Mouse (Mus musculus) stomach, embryonic 15.5 days (tissue): ENCODE measurements at regions not wholly inside any gene's neighbourhood (a gene's known extent, or its start where the extent isn't known, plus 50 kb on each side); places are given as distances from the start of the nearest gene placed in this dataset.

Experiments used
- ATAC-seq: fragments of 200-750 bp; cut with Nextera tagmentation; 2 replicates; pipeline ENCODE4 v1.8.0; 2017; ENCODE audit warnings: low read depth, moderate number of reproducible peaks, moderate TSS enrichment; ENCODE audit not compliant: insufficient read depth, low FRiP score
- H3K27ac ChIP-seq: fragments of 300-500 bp; sonication (generic); 2 replicates; pipeline ENCODE4 v1.5.1; 2015; ENCODE audit warnings: mild to moderate bottlenecking, inconsistent platforms
- H3K27me3 ChIP-seq: fragments of 300-500 bp; sonication (generic); replicated peaks from 2 replicates; pipeline ENCODE4 v1.6.1; 2015; ENCODE audit warnings: inconsistent platforms
- H3K36me3 ChIP-seq: fragments of 300-500 bp; sonication (generic); 2 replicates; pipeline ENCODE4 v1.6.1; 2015; ENCODE audit warnings: inconsistent platforms
- H3K4me1 ChIP-seq: fragments of 300-500 bp; sonication (generic); 2 replicates; pipeline ENCODE4 v1.6.1; 2015; ENCODE audit warnings: inconsistent platforms
- H3K4me2 ChIP-seq: fragments of 300-500 bp; sonication (generic); 2 replicates; pipeline ENCODE4 v1.6.1; 2015; ENCODE audit warnings: mild to moderate bottlenecking, inconsistent platforms
- H3K4me3 ChIP-seq: fragments of 300-500 bp; sonication (generic); replicated peaks from 2 replicates; pipeline ENCODE4 v1.5.1; 2015; ENCODE audit warnings: inconsistent platforms
- H3K9ac ChIP-seq: fragments of 300-500 bp; sonication (generic); 2 replicates; pipeline ENCODE4 v1.6.1; 2015; ENCODE audit warnings: inconsistent platforms
- H3K9me3 ChIP-seq: fragments of 300-500 bp; sonication (generic); 2 replicates; pipeline ENCODE4 v1.6.1; 2016; ENCODE audit warnings: inconsistent platforms
- WGBS: fragments of 180-500 bp; shearing (Covaris S2); methylation state at CpG from one replicate; pipeline ENCODE4 v1.1.7; 2015; 5-methylcytosine and 5-hydroxymethylcytosine counted together

DNA sequence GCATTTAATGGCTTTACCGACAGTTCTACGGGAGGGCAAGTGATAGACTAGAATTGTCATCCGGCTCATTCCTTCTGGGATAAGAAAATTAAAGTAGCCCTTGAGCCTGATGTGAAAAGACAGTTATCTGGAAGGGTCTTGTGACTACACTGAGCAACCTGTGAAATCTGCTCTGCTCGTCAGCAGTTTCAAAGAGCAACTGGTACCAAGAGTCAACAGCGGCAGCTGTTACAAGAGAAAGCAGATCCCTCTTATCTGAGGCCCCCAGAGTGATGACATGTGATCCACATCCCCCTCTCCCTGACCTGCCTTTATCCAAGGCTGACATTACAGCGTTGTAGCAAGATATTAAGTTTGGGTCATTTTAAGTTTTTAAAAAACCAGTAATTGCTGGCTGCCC, 52.6 kb upstream of the Unc13c start:
- no peak for ATAC-seq
- no peaks in the 10 kb centered on the region for H3K36me3 ChIP-seq
- 15% methylated on average over 6 of the region's 6 CpGs for WGBS

DNA sequence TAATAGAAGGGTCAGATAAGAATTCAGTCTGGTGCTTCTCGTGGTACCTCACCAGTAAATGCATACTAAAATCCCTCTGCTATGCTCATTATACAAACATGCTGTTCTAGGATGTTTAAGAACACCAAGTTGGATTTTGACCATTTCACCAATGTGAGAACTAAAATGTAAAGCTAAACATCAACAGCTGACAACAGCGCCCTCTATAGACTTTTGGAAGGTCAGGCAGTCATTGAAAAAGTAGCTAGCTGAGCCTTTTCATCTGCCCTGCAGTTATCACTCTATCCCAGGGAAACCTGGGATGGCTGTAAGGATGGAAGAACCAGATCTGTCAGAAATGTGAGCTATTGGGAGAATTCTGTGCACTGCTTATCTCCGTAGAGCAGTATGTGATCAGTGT, 55.2 kb upstream of the Unc13c start:
- no peak overlapping the region for H3K4me2 ChIP-seq
- H3K4me1 ChIP-seq = no peaks in the 10 kb centered on the region
- WGBS = 62% methylated on average over 3 of the region's 3 CpGs
- no peak overlapping the region for H3K9ac ChIP-seq
- no peaks in the 10 kb centered on the region for H3K36me3 ChIP-seq
- H3K27me3 ChIP-seq = no peaks in the 10 kb centered on the region
- no peak overlapping the region for H3K27ac ChIP-seq
- H3K4me3 ChIP-seq = no peak overlapping the region
- no peaks in the 10 kb centered on the region for H3K9me3 ChIP-seq
- no peak for ATAC-seq

More for the DNA sequence above, 52.6 kb upstream of the Unc13c start:
- no peak overlapping the region for H3K9ac ChIP-seq
- no peaks in the 10 kb centered on the region for H3K4me1 ChIP-seq
- H3K4me3 ChIP-seq = no peak overlapping the region
- H3K4me2 ChIP-seq = no peak overlapping the region
- no peaks in the 10 kb centered on the region for H3K27me3 ChIP-seq
- no peaks in the 10 kb centered on the region for H3K9me3 ChIP-seq
- no peak overlapping the region for H3K27ac ChIP-seq

DNA sequence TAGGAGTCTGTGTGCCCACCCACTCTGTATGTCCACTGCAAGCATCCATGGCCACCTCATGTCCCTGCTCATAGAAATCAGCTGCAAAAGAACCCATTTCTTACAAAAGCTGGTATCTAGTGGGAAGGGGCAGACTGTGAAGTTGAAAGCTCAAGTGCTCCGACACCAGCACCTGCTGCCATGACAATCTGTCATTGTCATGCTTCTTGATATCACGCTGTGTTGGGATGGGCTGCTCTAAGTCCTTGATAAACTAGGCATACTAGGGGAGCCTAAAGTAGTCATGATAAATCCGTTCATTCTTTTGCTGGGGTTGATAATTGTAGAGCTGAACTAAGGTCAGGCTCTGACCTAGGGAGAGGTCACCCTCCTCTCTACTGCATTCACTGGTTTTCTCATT, 57.4 kb upstream of the Unc13c start:
- 34% methylated on average over 3 of the region's 3 CpGs for whole genome bisulfite sequencing
- H3K4me2 ChIP-seq = no peak overlapping the region
- H3K9me3 ChIP-seq = no peaks in the 10 kb centered on the region
- H3K4me1 ChIP-seq = no peaks in the 10 kb centered on the region
- H3K4me3 ChIP-seq = no peak overlapping the region
- no peak overlapping the region for H3K9ac ChIP-seq
- no peaks in the 10 kb centered on the region for H3K36me3 ChIP-seq
- ATAC-seq = no peak
- no peaks in the 10 kb centered on the region for H3K27me3 ChIP-seq
- H3K27ac ChIP-seq = no peak overlapping the region

DNA sequence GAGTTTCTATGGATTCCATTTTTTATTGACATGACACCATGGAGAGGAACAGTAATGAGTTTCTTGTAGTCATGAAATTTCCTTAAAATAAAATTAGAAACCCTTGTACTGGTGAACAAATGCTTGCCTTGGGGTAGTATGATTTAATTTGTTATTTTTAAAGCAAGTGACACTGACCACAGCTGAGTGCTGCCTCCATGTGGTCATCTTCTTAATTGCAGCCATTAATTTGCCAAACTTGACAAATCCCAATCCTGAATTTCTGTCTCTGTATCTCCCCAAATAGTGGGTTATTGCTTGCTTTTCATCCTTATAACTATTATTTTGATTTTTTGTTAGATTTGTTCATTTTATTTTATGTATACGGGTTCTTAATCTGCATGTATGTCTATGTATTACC, 59.7 kb upstream of the Unc13c start:
- Histone ChIP-seq H3K9ac (no peak overlapping the region), H3K27me3 (no peaks in the 10 kb centered on the region), H3K9me3 (no peaks in the 10 kb centered on the region), H3K27ac (no peak overlapping the region), H3K36me3 (no peaks in the 10 kb centered on the region), H3K4me3 (no peak overlapping the region), H3K4me2 (no peak overlapping the region), H3K4me1 (no peaks in the 10 kb centered on the region)
- 49% methylated on average over 1 of the region's 1 CpGs for WGBS
- no peak for ATAC-seq

DNA sequence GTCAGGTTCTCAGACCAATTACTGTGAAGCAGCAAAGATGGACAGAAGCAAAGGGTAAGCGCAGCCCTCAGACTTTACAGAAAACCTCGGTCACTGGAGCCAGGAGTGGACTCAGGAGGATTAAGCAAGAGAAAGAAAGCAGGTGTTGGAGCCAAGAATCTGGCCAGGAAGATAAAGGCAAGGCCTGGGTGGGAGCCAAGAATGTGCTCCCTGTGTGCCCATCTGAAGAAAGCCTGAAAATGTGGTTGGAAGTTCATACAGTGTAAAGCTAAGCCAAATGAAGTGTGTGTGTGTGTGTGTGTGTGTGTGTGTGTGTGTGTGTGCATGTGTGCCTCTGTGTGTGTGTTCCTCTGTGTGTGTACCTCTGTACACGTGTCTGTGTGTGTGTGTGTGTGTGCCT, 64.2 kb upstream of the Wdr72 start:
- H3K9me3 ChIP-seq = no peaks in the 10 kb centered on the region
- WGBS = 38% methylated on average over 3 of the region's 3 CpGs

DNA sequence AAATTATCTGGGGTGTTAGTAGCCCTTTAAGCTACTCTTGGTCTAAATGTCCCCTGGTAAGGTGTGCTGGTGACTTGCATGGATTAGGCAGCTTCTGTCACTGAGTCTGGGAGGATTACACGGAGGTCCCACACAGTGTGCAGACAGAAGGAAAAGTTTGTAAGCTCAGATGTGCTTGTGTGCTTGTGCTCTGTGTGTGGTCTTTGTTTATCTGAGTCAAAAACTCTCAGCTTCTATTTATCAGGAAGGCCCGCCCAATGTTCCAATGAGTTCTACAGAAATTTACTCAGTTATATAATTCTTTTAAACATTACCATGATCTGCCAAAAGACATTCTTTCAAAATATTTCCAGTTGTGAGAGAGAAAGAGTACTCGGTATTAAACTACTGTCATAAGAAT, 60.4 kb upstream of the Wdr72 start:
- 39% methylated on average over 3 of the region's 3 CpGs for WGBS
- Histone ChIP-seq H3K4me3 (no peak overlapping the region), H3K36me3 (no peaks in the 10 kb centered on the region), H3K9ac (no peak overlapping the region), H3K9me3 (no peaks in the 10 kb centered on the region), H3K4me2 (no peak overlapping the region), H3K27ac (0 out of 2 replicates have a peak overlapping the region, but pooled peaks have one; percentile 51), H3K4me1 (no peaks in the 10 kb centered on the region), H3K27me3 (no peaks in the 10 kb centered on the region)
- no peak for ATAC-seq

More for the DNA sequence above, 64.2 kb upstream of the Wdr72 start:
- H3K4me1 ChIP-seq = no peaks in the 10 kb centered on the region
- no peak overlapping the region for H3K4me3 ChIP-seq
- H3K9ac ChIP-seq = no peak overlapping the region
- no peaks in the 10 kb centered on the region for H3K36me3 ChIP-seq
- no peak overlapping the region for H3K27ac ChIP-seq
- peak; percentile 53; the same call in 1 of the 2 replicates for ATAC-seq
- H3K27me3 ChIP-seq = no peaks in the 10 kb centered on the region
- H3K4me2 ChIP-seq = no peak overlapping the region

DNA sequence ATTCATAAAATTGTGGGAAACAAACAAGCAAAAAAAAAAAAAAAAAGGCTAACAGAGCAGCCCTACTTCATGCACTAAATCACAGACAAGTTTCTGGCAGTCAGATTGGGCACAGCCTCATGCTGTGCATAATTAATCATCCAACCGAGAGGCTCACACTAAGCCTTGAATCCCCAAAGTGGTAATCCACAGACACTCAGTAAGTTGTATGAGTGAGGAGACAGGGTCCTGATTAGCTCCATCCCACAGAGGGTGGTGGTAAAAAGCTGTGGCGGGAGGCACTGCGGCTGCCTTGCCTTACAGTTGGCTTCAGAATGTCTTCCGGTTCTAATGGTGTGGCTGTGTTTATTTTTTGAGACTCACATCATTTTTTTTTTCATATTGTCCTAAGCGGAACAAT, 53.4 kb upstream of the Wdr72 start:
- H3K27me3 ChIP-seq = no peaks in the 10 kb centered on the region
- no peak overlapping the region for H3K4me2 ChIP-seq
- no peaks in the 10 kb centered on the region for H3K4me1 ChIP-seq
- no peak overlapping the region for H3K27ac ChIP-seq
- H3K36me3 ChIP-seq = no peaks in the 10 kb centered on the region
- H3K9me3 ChIP-seq = no peaks in the 10 kb centered on the region
- 35% methylated on average over 5 of the region's 5 CpGs for WGBS
- H3K4me3 ChIP-seq = no peak overlapping the region
- no peak overlapping the region for H3K9ac ChIP-seq
- no peak for ATAC-seq

DNA sequence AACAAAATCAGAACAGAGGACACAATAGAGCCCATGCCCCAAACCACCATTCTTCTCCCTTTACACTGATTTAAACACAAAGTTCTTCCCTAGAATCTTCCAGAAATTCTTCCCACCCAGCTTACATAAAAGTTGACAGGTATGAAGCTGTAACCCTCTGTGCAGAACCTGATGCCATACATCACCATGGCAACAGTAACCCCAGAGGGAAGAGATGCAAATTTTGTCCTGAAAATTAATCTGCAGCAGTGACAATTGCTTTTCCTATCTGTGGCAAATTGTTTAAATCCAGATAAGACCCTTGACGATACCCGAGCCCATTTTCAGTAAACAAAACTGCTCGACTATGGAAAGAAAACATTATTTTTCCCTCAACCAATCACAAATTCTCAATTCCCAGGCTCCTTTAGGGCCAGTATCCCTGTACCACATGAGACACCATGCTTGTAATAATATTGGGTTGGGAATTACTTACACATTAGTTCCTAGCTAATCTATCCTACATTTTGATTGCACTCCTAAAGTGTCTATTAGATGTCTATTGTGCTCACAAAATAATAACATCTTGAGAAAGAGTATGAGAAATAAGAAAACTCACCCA, 52.6 kb upstream of the Wdr72 start:
- Histone ChIP-seq H3K9me3 (no peaks in the 10 kb centered on the region), H3K36me3 (no peaks in the 10 kb centered on the region), H3K9ac (no peak overlapping the region), H3K27me3 (no peaks in the 10 kb centered on the region), H3K4me3 (no peak overlapping the region), H3K4me2 (no peak overlapping the region), H3K27ac (no peak overlapping the region), H3K4me1 (no peaks in the 10 kb centered on the region)
- WGBS = 29% methylated on average over 3 of the region's 3 CpGs
- ATAC-seq = no peak

DNA sequence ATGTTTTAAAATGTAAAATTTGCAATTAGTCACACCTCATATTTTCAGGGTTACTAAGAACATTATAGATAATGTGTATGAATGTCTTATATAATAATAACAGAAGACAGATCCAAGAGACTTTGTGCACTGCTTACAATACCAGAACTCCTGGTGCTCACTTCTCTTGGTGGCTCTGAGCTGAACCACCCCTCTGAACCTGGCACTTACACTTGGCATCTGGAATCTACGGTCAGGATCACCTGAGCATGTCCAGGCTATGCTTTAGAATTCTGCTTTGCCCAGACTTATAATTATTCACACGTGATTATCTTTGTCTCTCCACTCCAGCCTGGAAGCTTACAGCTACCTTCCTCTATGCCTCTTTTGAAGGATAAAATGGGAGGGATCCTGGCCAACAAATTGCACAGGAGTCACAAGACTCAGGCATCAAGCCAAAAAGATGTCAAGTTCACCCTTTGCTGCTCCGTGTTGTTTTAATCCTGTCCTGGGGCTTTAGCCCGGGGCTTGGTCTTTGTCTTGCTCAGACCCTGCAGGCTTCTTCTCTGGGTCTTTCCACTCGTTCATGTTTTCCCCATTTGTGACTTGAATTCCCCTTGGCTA, 51.8 kb upstream of the Wdr72 start:
- H3K9me3 ChIP-seq = no peaks in the 10 kb centered on the region
- 46% methylated on average over 5 of the region's 5 CpGs for WGBS

More for the DNA sequence above, 51.8 kb upstream of the Wdr72 start:
- Histone ChIP-seq H3K4me1 (no peaks in the 10 kb centered on the region), H3K27me3 (no peaks in the 10 kb centered on the region), H3K27ac (no peak overlapping the region), H3K36me3 (no peaks in the 10 kb centered on the region), H3K4me2 (no peak overlapping the region), H3K4me3 (no peak overlapping the region), H3K9ac (no peak overlapping the region)
- ATAC-seq = no peak
